Mouse (Mus musculus) embryonic facial prominence, embryonic 13.5 days (tissue): ENCODE data around the gene Naa80. TPM values are rescaled to one million over a fixed set of nuclear protein-coding genes. Genes with fewer than 3 reads are reported as not detected.

Source experiments
- ATAC-seq: fragments of 200-750 bp; cut with Nextera tagmentation; 2 replicates; pipeline ENCODE4 v1.8.0; 2017; ENCODE audit warnings: low read depth; ENCODE audit not compliant: insufficient number of reproducible peaks, insufficient read depth, low FRiP score, low TSS enrichment
- H3K27ac ChIP-seq: fragments of 300-500 bp; sonication (generic); 2 replicates; pipeline ENCODE4 v1.5.1; 2015; ENCODE audit warnings: moderate library complexity, mild to moderate bottlenecking, inconsistent platforms
- H3K27me3 ChIP-seq: fragments of 300-500 bp; sonication (generic); 2 replicates; pipeline ENCODE4 v1.6.1; 2015; ENCODE audit warnings: mild to moderate bottlenecking, inconsistent platforms
- H3K36me3 ChIP-seq: fragments of 300-500 bp; sonication (generic); 2 replicates; pipeline ENCODE4 v1.6.1; 2015; ENCODE audit warnings: mild to moderate bottlenecking, inconsistent platforms
- H3K4me1 ChIP-seq: fragments of 300-500 bp; sonication (generic); 2 replicates; pipeline ENCODE4 v1.6.1; 2015; ENCODE audit warnings: inconsistent platforms
- H3K4me2 ChIP-seq: fragments of 300-500 bp; sonication (generic); 2 replicates; pipeline ENCODE4 v1.6.1; 2015; ENCODE audit warnings: moderate library complexity, mild to moderate bottlenecking, inconsistent platforms
- H3K4me3 ChIP-seq: fragments of 300-500 bp; sonication (generic); 2 replicates; pipeline ENCODE4 v1.5.1; 2015; ENCODE audit warnings: mild to moderate bottlenecking, inconsistent platforms
- H3K9ac ChIP-seq: fragments of 300-500 bp; sonication (generic); 2 replicates; pipeline ENCODE4 v1.6.1; 2015; ENCODE audit warnings: mild to moderate bottlenecking, inconsistent platforms
- H3K9me3 ChIP-seq: fragments of 300-500 bp; sonication (generic); 2 replicates; pipeline ENCODE4 v1.6.1; 2016; ENCODE audit warnings: inconsistent platforms
- WGBS: fragments of 180-500 bp; shearing (Covaris S2); methylation state at CpG from one replicate; pipeline ENCODE4 v1.1.7; 2015; ENCODE audit warnings: mixed read lengths; 5-methylcytosine and 5-hydroxymethylcytosine counted together
- polyA plus RNA-seq: library from polyadenylated mRNA; unstranded; fragments of >200 nt; fragmentation: Nextera tagmentation; extraction: Ambion mirVana; gene quantifications from 2 replicates; pipeline ENCODE4 v1.2.1, GENCODE M21; 2015

Gene Naa80
- polyA plus RNA-seq, 1 experiment from 2014 or later = 22.5 TPM

GRCm38 (mm10) chr9:107587833-107588639 is 9.3 kb downstream of the Naa80 start:
- Histone ChIP-seq H3K9me3 (no peaks in the 10 kb centered on the region), H3K4me1 (peaks cover 11% of the 10 kb centered on the region), H3K4me3 (peak overlapping the region; percentile 72), H3K9ac (peak overlapping the region; percentile 73), H3K4me2 (peak overlapping the region; percentile 70), H3K27me3 (no peaks in the 10 kb centered on the region), H3K36me3 (peaks cover 46% of the 10 kb centered on the region), H3K27ac (peak overlapping the region; percentile 7; the same call in 1 of the 2 replicates)
- 4% methylated on average over 33 of the region's 33 CpGs for WGBS
- no peak for ATAC-seq

DNA sequence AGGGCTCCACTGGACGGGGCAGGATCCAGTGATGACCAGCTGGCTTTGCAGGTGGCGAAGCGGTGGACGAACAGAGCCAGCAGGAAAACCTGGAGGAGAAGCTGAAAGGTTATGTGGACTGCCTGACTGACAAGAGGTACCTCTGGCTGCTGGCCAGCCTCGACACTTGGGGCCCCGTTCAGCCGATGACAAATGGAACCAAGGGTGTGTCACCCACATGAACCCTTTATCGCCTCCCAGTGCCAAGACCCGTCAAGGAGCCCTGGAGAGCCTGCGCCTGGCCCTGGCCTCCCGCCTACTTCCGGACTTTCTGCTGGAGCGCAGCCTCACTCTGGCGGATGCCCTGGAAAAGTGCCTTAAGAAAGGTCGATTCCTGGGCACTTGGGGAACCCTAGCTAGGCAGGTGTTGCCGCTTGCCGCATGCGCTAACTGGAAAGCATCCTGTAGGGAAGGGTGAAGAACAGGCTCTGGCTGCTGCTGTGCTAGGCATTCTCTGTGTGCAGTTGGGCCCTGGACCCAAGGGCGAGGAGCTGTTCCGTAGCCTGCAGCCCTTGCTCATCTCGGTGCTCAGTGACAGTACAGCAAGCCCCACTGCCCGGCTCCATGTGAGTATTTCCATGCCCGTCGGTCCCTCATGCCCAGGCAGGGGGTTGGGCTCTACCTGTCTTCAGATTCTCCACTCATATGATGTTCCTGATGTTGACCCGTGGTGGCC is 11.5 kb downstream of the Naa80 start:
- peaks cover 54% of the 10 kb centered on the region for H3K36me3 ChIP-seq

DNA sequence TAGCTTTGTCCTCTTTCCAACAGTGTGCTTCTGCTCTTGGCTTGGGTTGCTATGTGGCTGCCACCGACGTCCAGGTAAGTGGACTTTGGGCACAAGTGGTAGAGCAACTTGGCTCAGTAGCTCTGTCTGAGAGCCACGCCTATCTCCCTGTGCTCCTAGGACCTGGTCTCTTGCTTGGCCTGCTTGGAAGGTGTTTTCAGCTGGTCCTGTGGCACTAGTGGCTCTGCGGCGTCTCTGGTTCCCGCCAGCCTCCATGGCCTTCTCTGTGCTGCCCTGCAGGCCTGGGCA is 12.0 kb downstream of the Naa80 start:
- H3K4me3 ChIP-seq = no peak overlapping the region
- H3K4me2 ChIP-seq = no peak overlapping the region
- H3K9ac ChIP-seq = no peak overlapping the region
- no peaks in the 10 kb centered on the region for H3K9me3 ChIP-seq
- H3K27ac ChIP-seq = no peak overlapping the region
- WGBS = 98% methylated on average over 6 of the region's 6 CpGs
- no peak for ATAC-seq
- H3K27me3 ChIP-seq = no peaks in the 10 kb centered on the region
- peaks cover 54% of the 10 kb centered on the region for H3K36me3 ChIP-seq
- peaks cover 11% of the 10 kb centered on the region for H3K4me1 ChIP-seq

More for the DNA sequence above, 11.5 kb downstream of the Naa80 start:
- no peak overlapping the region for H3K27ac ChIP-seq
- H3K9ac ChIP-seq = no peak overlapping the region
- ATAC-seq = no peak
- WGBS = 91% methylated on average over 25 of the region's 25 CpGs
- H3K4me3 ChIP-seq = no peak overlapping the region
- no peaks in the 10 kb centered on the region for H3K27me3 ChIP-seq
- H3K4me1 ChIP-seq = peaks cover 11% of the 10 kb centered on the region
- H3K4me2 ChIP-seq = no peak overlapping the region
- no peaks in the 10 kb centered on the region for H3K9me3 ChIP-seq

DNA sequence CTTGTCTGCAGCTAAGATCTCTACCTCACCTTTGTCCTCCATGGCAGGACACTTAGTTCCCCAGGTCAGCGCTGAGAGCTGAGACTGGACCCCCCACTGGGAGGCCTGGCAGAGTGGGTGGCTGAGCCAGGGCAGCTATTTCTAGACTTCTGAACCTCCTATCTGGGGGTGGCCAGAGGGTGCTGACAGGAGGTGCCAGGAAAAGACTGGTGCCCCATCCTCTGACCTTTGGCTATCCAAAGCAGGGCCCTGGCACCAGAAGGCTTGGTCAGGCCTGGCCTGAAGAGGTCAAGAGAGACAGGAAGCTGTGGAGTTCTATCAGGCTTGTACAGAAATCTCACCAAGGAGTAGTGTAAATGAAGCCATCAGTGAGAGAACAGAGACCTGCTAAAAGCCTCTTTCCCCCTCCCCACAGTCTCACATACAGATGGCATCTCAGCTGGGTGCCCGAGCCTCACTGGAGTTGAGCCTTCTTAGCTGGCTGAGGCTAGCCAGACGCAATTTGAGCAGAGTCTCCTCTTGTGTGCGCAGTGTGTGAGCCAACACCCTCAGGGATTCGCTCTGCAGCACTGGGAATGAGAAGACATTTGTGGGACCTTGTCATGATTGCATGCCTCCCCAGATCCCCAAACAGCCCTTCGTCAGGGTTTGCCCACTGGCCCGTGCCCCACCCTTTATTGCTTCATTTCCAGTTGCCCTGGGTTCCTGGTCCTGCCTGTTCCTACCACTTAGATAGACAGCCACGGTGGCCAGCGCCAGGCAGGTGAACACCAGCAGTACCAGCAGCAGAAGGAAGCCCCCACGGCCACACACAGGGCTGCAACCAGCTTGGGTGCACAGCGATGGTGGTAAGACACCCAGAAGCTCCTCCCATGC is 14.7 kb downstream of the Naa80 start:
- no peak overlapping the region for H3K4me2 ChIP-seq
- H3K4me3 ChIP-seq = no peak overlapping the region
- H3K27ac ChIP-seq = no peak overlapping the region
- H3K36me3 ChIP-seq = peaks cover 54% of the 10 kb centered on the region
- H3K4me1 ChIP-seq = peaks cover 8% of the 10 kb centered on the region
- WGBS = 83% methylated on average over 11 of the region's 11 CpGs
- H3K9me3 ChIP-seq = no peaks in the 10 kb centered on the region
- H3K27me3 ChIP-seq = no peaks in the 10 kb centered on the region
- peak overlapping the region; percentile 32 for H3K9ac ChIP-seq
- ATAC-seq = no peak

GRCm38 (mm10) chr9:107594281-107595062 is 15.8 kb downstream of the Naa80 start:
- no peak for ATAC-seq
- H3K27ac ChIP-seq = no peak overlapping the region
- WGBS = 82% methylated on average over 8 of the region's 8 CpGs

DNA sequence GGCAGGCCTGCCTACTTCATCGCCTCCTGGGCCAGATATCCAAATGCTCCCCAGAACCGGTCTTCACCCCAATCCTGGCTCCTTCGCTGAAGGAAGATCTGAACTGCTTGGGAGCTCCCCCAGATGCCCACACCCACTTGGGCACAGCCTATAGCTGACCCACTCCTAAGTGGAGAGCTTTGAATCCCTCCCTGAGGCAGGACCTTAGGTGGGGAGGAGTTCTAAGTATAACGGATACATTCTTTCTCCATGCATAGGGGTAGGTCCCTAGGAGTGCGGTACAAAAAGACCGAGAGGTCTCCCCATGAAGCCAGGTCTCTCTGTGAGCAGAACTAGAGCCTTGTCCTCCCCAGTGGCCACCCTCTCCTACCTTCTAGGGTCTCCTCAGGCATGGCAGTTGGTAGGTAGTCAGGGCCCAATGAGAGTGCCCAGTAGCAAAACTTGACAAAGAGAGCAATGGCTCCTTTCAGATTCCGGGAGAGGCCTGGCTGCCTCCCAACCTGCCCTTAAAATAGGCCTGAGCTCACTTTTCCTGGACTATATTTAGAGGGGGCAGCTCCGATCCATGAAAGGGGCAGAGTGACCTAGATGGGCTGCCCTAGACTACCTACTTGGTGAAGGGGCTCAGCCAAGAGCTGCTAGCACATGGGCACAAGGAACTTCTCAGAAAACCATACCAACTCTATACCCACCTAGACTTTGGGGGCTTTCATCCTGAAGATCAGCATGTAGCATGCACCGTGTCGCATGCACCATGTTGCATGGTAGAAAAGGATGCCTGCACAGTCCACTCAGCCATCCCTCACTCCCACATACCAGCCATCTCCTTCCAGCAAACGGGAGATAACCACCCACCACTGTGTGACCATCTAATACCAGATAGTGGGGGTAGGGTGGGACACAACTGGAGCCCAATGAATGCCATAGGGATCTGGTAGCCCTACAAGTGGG is 18.2 kb downstream of the Naa80 start:
- H3K4me2 ChIP-seq = no peak overlapping the region
- no peak for ATAC-seq
- WGBS = 91% methylated on average over 11 of the region's 11 CpGs
- H3K36me3 ChIP-seq = peaks cover 33% of the 10 kb centered on the region
- H3K27ac ChIP-seq = no peak overlapping the region
- no peaks in the 10 kb centered on the region for H3K27me3 ChIP-seq
- H3K4me3 ChIP-seq = no peak overlapping the region
- H3K9me3 ChIP-seq = no peaks in the 10 kb centered on the region
- no peak overlapping the region for H3K9ac ChIP-seq
- H3K4me1 ChIP-seq = peaks cover 6% of the 10 kb centered on the region; the same call in 1 of the 2 replicates

More at GRCm38 (mm10) chr9:107594281-107595062, 15.8 kb downstream of the Naa80 start:
- H3K9ac ChIP-seq = no peak overlapping the region; the same call in 1 of the 2 replicates
- H3K9me3 ChIP-seq = no peaks in the 10 kb centered on the region
- H3K27me3 ChIP-seq = no peaks in the 10 kb centered on the region
- no peak overlapping the region for H3K4me2 ChIP-seq
- H3K36me3 ChIP-seq = peaks cover 56% of the 10 kb centered on the region
- no peaks in the 10 kb centered on the region for H3K4me1 ChIP-seq
- no peak overlapping the region for H3K4me3 ChIP-seq

DNA sequence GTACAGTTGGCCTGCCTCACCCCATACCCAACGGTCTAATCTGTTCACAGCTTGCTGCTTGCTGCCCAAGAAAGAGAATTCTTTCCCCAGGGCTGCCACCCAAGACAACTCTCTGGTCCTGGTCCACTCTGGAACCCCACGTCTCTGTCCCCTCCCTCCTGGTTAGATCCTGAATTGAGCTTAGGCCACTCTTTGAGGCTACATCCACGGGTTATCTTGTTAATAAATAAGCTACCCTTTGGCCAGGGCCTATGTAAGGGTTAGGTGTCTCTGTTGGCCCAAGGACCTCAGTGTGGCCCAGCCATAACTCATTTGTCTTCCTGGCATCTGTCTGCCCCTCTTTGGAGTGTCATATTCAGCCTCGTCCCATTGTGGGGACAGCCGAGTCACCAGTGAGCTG is 19.7 kb downstream of the Naa80 start:
- 84% methylated on average over 5 of the region's 5 CpGs for WGBS
- Histone ChIP-seq H3K4me3 (no peak overlapping the region), H3K36me3 (peaks cover 19% of the 10 kb centered on the region), H3K4me1 (peaks cover 17% of the 10 kb centered on the region), H3K4me2 (no peak overlapping the region), H3K9me3 (no peaks in the 10 kb centered on the region), H3K27ac (no peak overlapping the region), H3K27me3 (no peaks in the 10 kb centered on the region), H3K9ac (no peak overlapping the region)
- ATAC-seq = no peak

DNA sequence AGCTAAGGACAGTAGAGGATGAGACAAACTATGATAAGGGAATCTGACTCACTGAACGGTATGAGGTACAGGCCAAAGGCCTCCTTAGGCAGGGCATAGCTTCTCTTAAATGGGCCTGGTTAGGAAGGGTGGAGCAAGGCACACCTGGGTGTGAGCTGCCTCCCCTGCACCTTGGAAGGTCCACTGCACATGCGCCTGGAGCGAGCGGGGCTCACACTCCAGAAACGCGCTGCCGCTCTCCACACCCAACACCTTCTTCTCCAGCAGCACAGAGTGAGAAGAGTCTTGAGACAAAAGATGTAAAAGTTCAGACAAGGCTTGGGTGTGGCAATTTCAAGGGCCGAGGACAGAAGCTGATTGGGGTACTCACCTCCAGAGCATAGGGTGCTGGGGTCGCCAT is 20.7 kb downstream of the Naa80 start:
- no peaks in the 10 kb centered on the region for H3K27me3 ChIP-seq
- H3K9ac ChIP-seq = no peak overlapping the region
- no peak for ATAC-seq
- no peak overlapping the region for H3K4me3 ChIP-seq
- H3K36me3 ChIP-seq = peaks cover 9% of the 10 kb centered on the region
- no peak overlapping the region for H3K27ac ChIP-seq
- WGBS = 89% methylated on average over 9 of the region's 9 CpGs
- H3K4me2 ChIP-seq = no peak overlapping the region
- H3K4me1 ChIP-seq = peaks cover 27% of the 10 kb centered on the region
- no peaks in the 10 kb centered on the region for H3K9me3 ChIP-seq

DNA sequence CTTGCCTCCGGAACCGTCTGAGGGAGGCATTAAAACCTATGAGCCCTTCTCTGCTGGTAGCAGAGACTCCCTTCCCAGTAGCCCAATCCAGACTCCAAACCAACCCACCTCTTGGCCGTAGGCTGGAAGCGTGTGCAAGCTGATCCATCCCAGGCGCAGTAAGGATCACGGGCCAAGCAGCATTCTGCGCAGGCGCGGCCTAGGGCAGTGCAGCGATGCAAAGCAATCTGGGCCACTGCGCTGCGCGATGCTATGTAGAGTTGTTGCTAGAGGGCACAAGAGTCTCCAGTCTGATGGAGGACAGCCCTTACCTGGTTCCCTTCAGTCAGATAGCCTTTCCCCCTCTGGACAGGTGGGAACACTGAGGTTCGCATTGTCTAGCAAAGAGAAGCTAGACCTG is 21.2 kb downstream of the Naa80 start:
- H3K4me2 ChIP-seq = no peak overlapping the region
- 71% methylated on average over 14 of the region's 14 CpGs for WGBS
- H3K36me3 ChIP-seq = peaks cover 5% of the 10 kb centered on the region; the same call in 1 of the 2 replicates
- no peak overlapping the region for H3K9ac ChIP-seq
- ATAC-seq = no peak
- H3K27me3 ChIP-seq = no peaks in the 10 kb centered on the region
- no peak overlapping the region for H3K27ac ChIP-seq
- no peak overlapping the region for H3K4me3 ChIP-seq
- no peaks in the 10 kb centered on the region for H3K9me3 ChIP-seq
- H3K4me1 ChIP-seq = peaks cover 31% of the 10 kb centered on the region

DNA sequence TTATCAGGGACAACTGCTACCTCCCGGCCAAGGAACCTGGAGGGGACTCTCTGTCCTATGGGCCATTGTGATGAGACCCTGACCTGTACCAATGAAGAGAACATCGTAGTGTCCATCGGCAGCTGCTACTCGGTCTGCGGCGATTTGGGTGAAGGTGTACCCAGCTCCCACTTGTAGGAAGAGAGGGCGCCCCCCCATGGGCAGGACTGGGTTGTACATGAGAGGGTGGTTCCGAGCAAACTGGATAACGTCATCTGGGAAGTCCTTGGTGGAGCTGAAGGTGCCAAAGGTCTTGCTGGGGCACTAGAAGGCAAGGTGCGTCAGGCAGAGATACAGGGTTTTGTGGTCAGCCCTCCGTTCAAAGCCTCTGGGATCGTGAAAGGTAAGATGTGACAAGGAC is 22.1 kb downstream of the Naa80 start:
- Histone ChIP-seq H3K36me3 (peaks cover 2% of the 10 kb centered on the region; the same call in 1 of the 2 replicates), H3K4me1 (peaks cover 40% of the 10 kb centered on the region), H3K9ac (no peak overlapping the region), H3K4me3 (no peak overlapping the region), H3K27me3 (no peaks in the 10 kb centered on the region), H3K27ac (no peak overlapping the region), H3K9me3 (no peaks in the 10 kb centered on the region), H3K4me2 (no peak overlapping the region)
- WGBS = 81% methylated on average over 12 of the region's 12 CpGs
- no peak for ATAC-seq
